In genomic region chr13:95477173-95477572, GRCm38 (mm10) we compare ENCODE assay signal across 1 mouse cellular context.
TF ChIP-seq lines count a peak whose summit lies in the region.

No protein-coding gene starts in this region.

TF ChIP-seq in MEL, 35 proteins besides CTCF, POLR2A, EP300 and RAD21:
- TF ChIP-seq RCOR1 (IDR thresholded peaks at IDR 0.05; ENCODE audit: low read depth, low read length) (peak; percentile 68), MEF2A (IDR thresholded peaks at IDR 0.05; ENCODE audit: extremely low read depth, insufficient replicate concordance, low read depth, low read length, poor library complexity, severe bottlenecking) (0 out of 2 replicates have a peak, but pooled peaks have one; percentile 52), ETS1 (IDR thresholded peaks at IDR 0.05; ENCODE audit: low read depth, low read length) (peak; percentile 70; the same call in 1 of the 2 replicates), USF1 (IDR thresholded peaks at IDR 0.05; ENCODE audit: low read depth, low read length) (no peak), USF2 (IDR thresholded peaks at IDR 0.05; ENCODE audit: borderline replicate concordance in 1 of 2, insufficient read depth in 1 of 2, low read depth in 1 of 2, low read length in 2 of 2) (no peak), KAT2A (conservative IDR thresholded peaks at IDR 0.05; ENCODE audit: low read depth, low read length) (no peak), SIN3A (IDR thresholded peaks at IDR 0.05; ENCODE audit: low read length) (peak; percentile 69), GATA1 (IDR thresholded peaks at IDR 0.05; ENCODE audit: low read depth, low read length) (peak; percentile 53; the same call in 1 of the 2 replicates), ZNF384 (IDR thresholded peaks at IDR 0.05; ENCODE audit: low read depth, low read length) (peak; percentile 45; the same call in 1 of the 2 replicates), CHD1 (IDR thresholded peaks at IDR 0.05; ENCODE audit: low read depth, low read length) (no peak), MYB (IDR thresholded peaks at IDR 0.05; ENCODE audit: low read depth, low read length) (peak; percentile 92), TCF12 (IDR thresholded peaks at IDR 0.05; ENCODE audit: low read depth, low read length) (peak; percentile 87), BHLHE40 (IDR thresholded peaks at IDR 0.05; ENCODE audit: borderline replicate concordance, low read depth, low read length) (peak; percentile 48; the same call in 1 of the 2 replicates)
TF ChIP-seq in MEL: peak in this region for 9.
